Mouse (Mus musculus) MEL (cell line): ENCODE results near the gene Ifi203. TPM values are rescaled to one million over a fixed set of nuclear protein-coding genes. Genes with fewer than 3 reads are reported as not detected.
"Not testable (repeated sequence)": the region's sequence is repeated elsewhere in the genome, so short reads cannot be mapped to it uniquely, and the experiment has no call there.

Experiments used
- DNase-seq: peaks from one replicate; pipeline ENCODE4 v3.0.0; 2011; ENCODE audit warnings: low read depth, low spot score
- H3K27ac ChIP-seq: 2 replicates; pipeline ENCODE4 v1.5.1; 2012; ENCODE audit warnings: low read depth, mild to moderate bottlenecking, control low read depth, low read length, moderate library complexity; ENCODE audit not compliant: control insufficient read depth
- H3K27me3 ChIP-seq, 2 experiments: fragments of 150-350 bp in 1 of 2; sonication (generic) in 1 of 2; 2 replicates each; pipeline ENCODE4 v1.6.1; 2012; ENCODE audit warnings: low read length in 2 of 2, mild to moderate bottlenecking in 2 of 2, improper control_type of control experiment in 1 of 2, moderate library complexity in 1 of 2; ENCODE audit not compliant: insufficient read depth in 2 of 2, control insufficient read depth in 1 of 2
- H3K36me3 ChIP-seq, 2 experiments: 2 replicates each; pipeline ENCODE4 v1.6.1; 2012 to 2014; ENCODE audit warnings: low read length in 2 of 2, improper control_type of control experiment in 1 of 2, inconsistent platforms in 1 of 2, mild to moderate bottlenecking in 1 of 2; ENCODE audit not compliant: insufficient read depth in 2 of 2, control insufficient read depth in 1 of 2
- H3K4me1 ChIP-seq, 2 experiments: fragments of 150-350 bp in 1 of 2; sonication (generic) in 1 of 2; 2 replicates each; pipeline ENCODE4 v1.6.1; 2012; ENCODE audit warnings: low read length in 2 of 2, improper control_type of control experiment in 1 of 2, mild to moderate bottlenecking in 1 of 2; ENCODE audit not compliant: insufficient read depth in 2 of 2, control insufficient read depth in 1 of 2
- H3K4me3 ChIP-seq, 2 experiments: fragments of 150-350 bp in 1 of 2; sonication (generic) in 1 of 2; 2 replicates each; pipeline ENCODE4 v1.5.1; 2012; ENCODE audit warnings: low read depth in 2 of 2, low read length in 2 of 2, mild to moderate bottlenecking in 2 of 2, moderate library complexity in 2 of 2, control low read depth in 1 of 2, improper control_type of control experiment in 1 of 2; ENCODE audit not compliant: control insufficient read depth in 1 of 2, insufficient read depth in 1 of 2
- H3K79me2 ChIP-seq: 2 replicates; pipeline ENCODE4 v1.6.1; 2012; ENCODE audit warnings: mild to moderate bottlenecking, low read length, moderate library complexity; ENCODE audit not compliant: control insufficient read depth, poor library complexity, insufficient read depth
- H3K9ac ChIP-seq: 2 replicates; pipeline ENCODE4 v1.6.1; 2012; ENCODE audit warnings: low read depth, mild to moderate bottlenecking, control low read depth, low read length, moderate library complexity; ENCODE audit not compliant: control insufficient read depth, poor library complexity, severe bottlenecking
- H3K9me3 ChIP-seq: fragments of 150-350 bp; sonication (generic); replicated peaks from 2 replicates; pipeline ENCODE4 v1.6.1; 2012; ENCODE audit warnings: mild to moderate bottlenecking, low read length, improper control_type of control experiment, moderate library complexity; ENCODE audit not compliant: insufficient read depth
- polyA plus RNA-seq, 2 experiments: library from polyadenylated mRNA; stranded (reverse) in 1 of 2; unstranded in 1 of 2; fragments of >175 nt in 1 of 2; fragments of >200 nt in 1 of 2; gene quantifications; 2 replicates each; pipeline versions ENCODE4 v1.2.1 to v1.2.4; 2012; ENCODE audit warnings: low replicate concordance in 2 of 2, low read depth in 1 of 2; ENCODE audit not compliant: insufficient read length in 2 of 2, insufficient read depth in 1 of 2, missing spikeins in 1 of 2
- total RNA-seq: library from RNA; depleted of rRNA; stranded (reverse); fragments of 300-350 nt; gene quantifications from 2 replicates; pipeline ENCODE4 v1.2.3, GENCODE M21; 2012; rRNA removed

The Ifi203 gene
- total and polyA plus RNA-seq, 3 experiments = 0.08 to 0.25 TPM; not detected in 1

GRCm38 (mm10) chr1:173880004-173880666, 62.3 kb downstream of the Ifi203 start:
- not testable (repeated sequence) for H3K4me3 ChIP-seq, H3K9ac ChIP-seq, H3K9me3 ChIP-seq, DNase-seq, H3K27me3 ChIP-seq, H3K4me1 ChIP-seq, H3K79me2 ChIP-seq, H3K36me3 ChIP-seq, H3K27ac ChIP-seq

- not testable (repeated sequence) for H3K79me2 ChIP-seq, H3K27me3 ChIP-seq, H3K9ac ChIP-seq, H3K36me3 ChIP-seq, H3K9me3 ChIP-seq, H3K27ac ChIP-seq, H3K4me3 ChIP-seq, H3K4me1 ChIP-seq, DNase-seq
Observed at GRCm38 (mm10) chr1:173879225-173879987, 63.1 kb downstream of the Ifi203 start.

- H3K4me3 ChIP-seq, H3K27me3 ChIP-seq, H3K9ac ChIP-seq, H3K27ac ChIP-seq, H3K79me2 ChIP-seq, H3K4me1 ChIP-seq, H3K36me3 ChIP-seq, H3K9me3 ChIP-seq, DNase-seq: not testable (repeated sequence)
Observed at GRCm38 (mm10) chr1:173878264-173878663, 64.2 kb downstream of the Ifi203 start.

- H3K27ac ChIP-seq, H3K36me3 ChIP-seq, DNase-seq, H3K4me1 ChIP-seq, H3K79me2 ChIP-seq, H3K4me3 ChIP-seq, H3K9ac ChIP-seq, H3K27me3 ChIP-seq, H3K9me3 ChIP-seq: not testable (repeated sequence)
Observed at GRCm38 (mm10) chr1:173877125-173877524, 65.3 kb downstream of the Ifi203 start.

Other genes starting within 250 kb of the Ifi203 start
- not detected in 2 replicates for gene Ifi207, start 200.9 kb downstream of the Ifi203 start, total RNA-seq
- gene Ifi207, start 200.9 kb downstream of the Ifi203 start, polyA plus RNA-seq = not detected
- not detected in 2 replicates for gene Ifi204, start 175.7 kb downstream of the Ifi203 start, total RNA-seq
- not detected for gene Ifi204, start 175.7 kb downstream of the Ifi203 start, polyA plus RNA-seq
- not detected in 2 replicates for gene Ifi211, start 29.6 kb downstream of the Ifi203 start, total RNA-seq
- gene Ifi211, start 29.6 kb downstream of the Ifi203 start, polyA plus RNA-seq = not detected
- not detected in 2 replicates for gene Mndal, start 181 bp downstream of the Ifi203 start, total RNA-seq
- gene Mndal, start 181 bp downstream of the Ifi203 start, polyA plus RNA-seq = not detected
- gene Ifi202b, start 40.1 kb upstream of the Ifi203 start, total RNA-seq = not detected in 2 replicates
- not detected for gene Ifi202b, start 40.1 kb upstream of the Ifi203 start, polyA plus RNA-seq
- not detected in 2 replicates for gene Ifi205, start 89.1 kb upstream of the Ifi203 start, total RNA-seq
- not detected for gene Ifi205, start 89.1 kb upstream of the Ifi203 start, polyA plus RNA-seq
- gene Olfr433, start 98.0 kb upstream of the Ifi203 start, total RNA-seq = not detected in 2 replicates
- not detected for gene Olfr433, start 98.0 kb upstream of the Ifi203 start, polyA plus RNA-seq
- gene Olfr432, start 106.5 kb upstream of the Ifi203 start, total RNA-seq = not detected in 2 replicates
- gene Olfr432, start 106.5 kb upstream of the Ifi203 start, polyA plus RNA-seq = not detected
- not detected in 2 replicates for gene Olfr430, start 123.9 kb upstream of the Ifi203 start, total RNA-seq
- not detected for gene Olfr430, start 123.9 kb upstream of the Ifi203 start, polyA plus RNA-seq
- gene Olfr429, start 141.7 kb upstream of the Ifi203 start, total RNA-seq = not detected in 2 replicates
- gene Olfr429, start 141.7 kb upstream of the Ifi203 start, polyA plus RNA-seq = not detected
- not detected in 2 replicates for gene Olfr427, start 154.2 kb upstream of the Ifi203 start, total RNA-seq
- gene Olfr427, start 154.2 kb upstream of the Ifi203 start, polyA plus RNA-seq = not detected
- gene Olfr231, start 178.5 kb upstream of the Ifi203 start, total RNA-seq = not detected in 2 replicates
- gene Olfr231, start 178.5 kb upstream of the Ifi203 start, polyA plus RNA-seq = not detected
- gene Olfr424, start 188.8 kb upstream of the Ifi203 start, total RNA-seq = not detected in 2 replicates
- gene Olfr424, start 188.8 kb upstream of the Ifi203 start, polyA plus RNA-seq = not detected
- not detected in 2 replicates for gene Olfr420, start 213.0 kb upstream of the Ifi203 start, total RNA-seq
- gene Olfr420, start 213.0 kb upstream of the Ifi203 start, polyA plus RNA-seq = not detected
- 39.1 and 43.5 TPM in 2 replicates for gene Spta1, start 230.1 kb upstream of the Ifi203 start, total RNA-seq
- 10 to 100 TPM; 46.1 to 98.0 TPM for gene Spta1, start 230.1 kb upstream of the Ifi203 start, polyA plus RNA-seq